Mouse (Mus musculus): ENCODE measurements at regions not wholly inside any gene's neighbourhood (a gene's known extent, or its start where the extent isn't known, plus 50 kb on each side); places are given as distances from the start of the nearest gene placed in this dataset.

DNA sequence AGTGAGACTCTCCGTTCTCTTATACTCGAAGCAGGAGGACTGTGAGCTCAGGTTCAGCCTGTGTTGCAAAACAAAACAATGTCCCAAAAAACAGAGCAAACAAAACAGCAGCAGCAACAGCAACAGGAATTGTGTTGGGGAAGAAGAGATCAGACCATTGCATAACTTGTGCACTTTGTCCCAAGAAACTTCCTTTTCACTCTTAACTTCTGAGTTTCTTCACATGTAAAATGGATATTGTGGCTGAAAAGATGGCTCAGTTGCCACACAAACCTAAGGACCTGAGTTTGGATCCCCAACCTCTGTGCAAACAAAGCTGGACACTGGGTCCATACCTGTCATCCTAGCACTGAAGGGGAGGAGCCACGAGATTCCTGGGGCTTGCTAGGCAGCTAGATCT lies 146.1 kb upstream of the Lyplal1 start:
- TF ChIP-seq CTCF (IDR thresholded peaks at IDR 0.05; ENCODE audit: borderline replicate concordance, insufficient read depth, low read length) (no peak), POLR2A (IDR thresholded peaks at IDR 0.05; ENCODE audit: low read depth, low read length) (no peak)
- H3K4me3 ChIP-seq (ENCODE audit: insufficient read depth, low read length) = no peak overlapping the region
- H3K27ac ChIP-seq (ENCODE audit: insufficient read depth, low read length) = no peak overlapping the region
- peaks cover 3% of the 10 kb centered on the region; the same call in 1 of the 2 replicates for H3K4me1 ChIP-seq (ENCODE audit: control insufficient read depth, insufficient read depth, low read length)

DNA sequence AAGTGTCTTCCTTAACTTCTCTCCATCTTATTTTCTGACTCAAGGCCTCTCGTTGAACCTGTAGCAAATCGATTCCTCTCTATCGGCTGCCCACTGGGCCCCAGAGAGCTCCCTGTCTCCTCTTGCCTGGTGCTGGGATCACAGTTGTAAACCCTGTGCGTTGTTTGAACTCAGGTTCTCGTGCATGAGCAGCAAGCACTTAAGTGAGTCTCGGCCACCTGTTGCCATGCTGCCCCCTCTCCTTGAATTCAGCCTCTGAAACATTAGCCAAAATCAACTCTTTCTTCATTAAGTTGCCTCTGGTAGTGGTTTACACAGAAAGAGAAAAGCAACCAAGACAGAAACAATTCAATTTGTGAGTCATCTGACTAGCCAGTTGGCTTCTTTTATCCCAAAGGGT lies 144.9 kb upstream of the Lyplal1 start:
- no peak for TF ChIP-seq CTCF (IDR thresholded peaks at IDR 0.05; ENCODE audit: borderline replicate concordance, insufficient read depth, low read length)
- no peak for TF ChIP-seq POLR2A (IDR thresholded peaks at IDR 0.05; ENCODE audit: low read depth, low read length)
- H3K4me3 ChIP-seq (ENCODE audit: insufficient read depth, low read length) = no peak overlapping the region
- H3K27ac ChIP-seq (ENCODE audit: insufficient read depth, low read length) = no peak overlapping the region
- peaks cover 3% of the 10 kb centered on the region; the same call in 1 of the 2 replicates for H3K4me1 ChIP-seq (ENCODE audit: control insufficient read depth, insufficient read depth, low read length)

GRCm38 (mm10) chr1:186261326-186261833 lies 144.3 kb upstream of the Lyplal1 start:
- TF ChIP-seq CTCF (IDR thresholded peaks at IDR 0.05; ENCODE audit: borderline replicate concordance, insufficient read depth, low read length) (no peak), POLR2A (IDR thresholded peaks at IDR 0.05; ENCODE audit: low read depth, low read length) (no peak)
- Histone ChIP-seq H3K4me3 (ENCODE audit: insufficient read depth, low read length) (no peak overlapping the region), H3K4me1 (ENCODE audit: control insufficient read depth, insufficient read depth, low read length) (peaks cover 3% of the 10 kb centered on the region; the same call in 1 of the 2 replicates), H3K27ac (ENCODE audit: insufficient read depth, low read length) (no peak overlapping the region)

- H3K4me3 ChIP-seq (ENCODE audit: insufficient read depth, low read length) = no peak overlapping the region
- no peaks in the 10 kb centered on the region for H3K4me1 ChIP-seq (ENCODE audit: control insufficient read depth, insufficient read depth, low read length)
- no peak overlapping the region for H3K27ac ChIP-seq (ENCODE audit: insufficient read depth, low read length)
- TF ChIP-seq POLR2A (IDR thresholded peaks at IDR 0.05; ENCODE audit: low read depth, low read length) (no peak), CTCF (IDR thresholded peaks at IDR 0.05; ENCODE audit: borderline replicate concordance, insufficient read depth, low read length) (no peak)
Observed at GRCm38 (mm10) chr1:186257611-186258010, 140.5 kb upstream of the Lyplal1 start.

- Histone ChIP-seq H3K4me1 (ENCODE audit: control insufficient read depth, insufficient read depth, low read length) (no peaks in the 10 kb centered on the region), H3K4me3 (ENCODE audit: insufficient read depth, low read length) (no peak overlapping the region), H3K27ac (ENCODE audit: insufficient read depth, low read length) (no peak overlapping the region)
- TF ChIP-seq POLR2A (IDR thresholded peaks at IDR 0.05; ENCODE audit: low read depth, low read length) (no peak), CTCF (IDR thresholded peaks at IDR 0.05; ENCODE audit: borderline replicate concordance, insufficient read depth, low read length) (no peak)
Observed at GRCm38 (mm10) chr1:186255476-186256080, 138.5 kb upstream of the Lyplal1 start.

- H3K27ac ChIP-seq (ENCODE audit: insufficient read depth, low read length) = no peak overlapping the region
- no peak for TF ChIP-seq CTCF (IDR thresholded peaks at IDR 0.05; ENCODE audit: borderline replicate concordance, insufficient read depth, low read length)
- TF ChIP-seq POLR2A (IDR thresholded peaks at IDR 0.05; ENCODE audit: low read depth, low read length) = no peak
- H3K4me3 ChIP-seq (ENCODE audit: insufficient read depth, low read length) = no peak overlapping the region
- H3K4me1 ChIP-seq (ENCODE audit: control insufficient read depth, insufficient read depth, low read length) = no peaks in the 10 kb centered on the region
Observed at GRCm38 (mm10) chr1:186254500-186254899, 137.4 kb upstream of the Lyplal1 start.

GRCm38 (mm10) chr1:186252551-186252950 lies 135.4 kb upstream of the Lyplal1 start:
- Histone ChIP-seq H3K27ac (ENCODE audit: insufficient read depth, low read length) (no peak overlapping the region), H3K4me3 (ENCODE audit: insufficient read depth, low read length) (no peak overlapping the region), H3K4me1 (ENCODE audit: control insufficient read depth, insufficient read depth, low read length) (no peaks in the 10 kb centered on the region)
- TF ChIP-seq POLR2A (IDR thresholded peaks at IDR 0.05; ENCODE audit: low read depth, low read length) (no peak), CTCF (IDR thresholded peaks at IDR 0.05; ENCODE audit: borderline replicate concordance, insufficient read depth, low read length) (no peak)

DNA sequence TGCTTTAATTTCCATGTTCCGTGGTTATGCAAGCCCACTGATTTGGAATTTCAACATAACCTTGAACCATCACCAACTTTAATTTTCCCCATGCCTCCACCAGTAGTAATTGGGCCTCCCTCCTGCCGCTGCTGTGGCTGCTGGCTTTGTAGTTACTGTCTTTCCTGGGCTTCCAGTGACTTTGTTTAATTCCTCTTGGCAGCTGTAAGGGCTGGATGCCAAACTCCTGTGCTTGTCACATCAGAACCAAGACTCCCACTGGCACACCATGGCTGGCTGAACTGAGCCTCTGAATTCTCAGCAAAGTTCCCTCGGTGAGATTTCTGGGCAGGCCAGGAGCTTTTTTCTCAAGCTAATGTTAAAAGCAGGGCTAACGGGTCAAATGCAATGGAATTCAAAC lies 133.2 kb upstream of the Lyplal1 start:
- TF ChIP-seq CTCF (IDR thresholded peaks at IDR 0.05; ENCODE audit: borderline replicate concordance, insufficient read depth, low read length) = no peak
- TF ChIP-seq POLR2A (IDR thresholded peaks at IDR 0.05; ENCODE audit: low read depth, low read length) = no peak
- no peak overlapping the region for H3K4me3 ChIP-seq (ENCODE audit: insufficient read depth, low read length)
- H3K27ac ChIP-seq (ENCODE audit: insufficient read depth, low read length) = no peak overlapping the region
- no peaks in the 10 kb centered on the region for H3K4me1 ChIP-seq (ENCODE audit: control insufficient read depth, insufficient read depth, low read length)

DNA sequence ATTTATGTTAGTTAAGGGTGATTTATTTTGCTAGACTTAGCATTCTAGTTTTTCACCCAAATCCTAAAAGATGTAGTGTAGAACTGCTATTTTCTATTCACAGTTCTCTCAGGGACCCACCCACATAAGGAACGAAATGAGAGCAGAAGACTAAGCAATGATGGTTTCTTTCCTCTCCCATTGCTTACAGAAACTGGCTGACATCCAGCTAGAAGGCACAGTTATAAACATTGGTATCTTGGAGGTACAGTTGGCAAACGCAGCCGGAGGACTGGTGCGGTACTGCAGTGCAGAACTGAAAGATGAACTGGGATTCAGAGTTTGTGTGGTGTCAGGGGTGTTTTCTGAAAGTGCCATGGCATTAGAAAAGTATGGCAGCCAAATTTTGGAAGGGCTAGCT lies 132.1 kb upstream of the Lyplal1 start:
- Histone ChIP-seq H3K4me3 (ENCODE audit: insufficient read depth, low read length) (no peak overlapping the region), H3K27ac (ENCODE audit: insufficient read depth, low read length) (no peak overlapping the region), H3K4me1 (ENCODE audit: control insufficient read depth, insufficient read depth, low read length) (no peaks in the 10 kb centered on the region)
- no peak for TF ChIP-seq CTCF (IDR thresholded peaks at IDR 0.05; ENCODE audit: borderline replicate concordance, insufficient read depth, low read length)
- no peak for TF ChIP-seq POLR2A (IDR thresholded peaks at IDR 0.05; ENCODE audit: low read depth, low read length)

DNA sequence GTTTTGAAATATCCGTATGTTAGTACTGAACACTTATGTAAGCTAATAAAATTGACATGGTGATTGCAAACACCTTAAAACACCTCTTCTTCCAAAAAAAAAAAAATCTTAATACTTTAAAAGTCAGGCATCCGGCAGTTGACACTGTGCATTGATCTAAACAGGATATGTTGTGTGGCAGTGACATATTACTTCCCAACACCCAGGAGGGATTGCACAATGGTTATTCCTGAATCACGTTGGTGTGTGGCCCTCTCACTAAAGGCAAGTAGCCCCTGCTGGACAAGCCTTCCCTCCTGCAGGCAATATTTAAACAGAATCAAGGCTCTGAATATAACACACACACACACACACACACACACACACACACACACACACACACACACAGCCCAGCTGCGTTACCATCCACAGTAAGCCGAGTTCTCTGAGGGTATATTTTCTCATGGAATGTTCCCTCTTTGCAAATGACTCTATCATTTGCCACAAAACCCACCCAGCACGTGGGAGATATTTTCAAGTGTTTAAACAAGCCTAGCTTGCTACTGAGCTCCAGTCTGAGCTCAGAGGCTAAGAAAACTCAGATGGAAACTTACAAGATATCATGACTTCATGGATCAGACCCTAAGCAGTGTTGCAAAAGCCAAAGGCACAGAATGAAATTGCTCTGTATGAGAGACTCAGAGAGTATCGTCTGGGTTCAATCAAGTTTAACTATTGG lies 128.8 kb upstream of the Lyplal1 start:
- TF ChIP-seq CTCF (IDR thresholded peaks at IDR 0.05; ENCODE audit: borderline replicate concordance, insufficient read depth, low read length) = no peak
- TF ChIP-seq POLR2A (IDR thresholded peaks at IDR 0.05; ENCODE audit: low read depth, low read length) = no peak
- Histone ChIP-seq H3K4me3 (ENCODE audit: insufficient read depth, low read length) (no peak overlapping the region), H3K27ac (ENCODE audit: insufficient read depth, low read length) (no peak overlapping the region), H3K4me1 (ENCODE audit: control insufficient read depth, insufficient read depth, low read length) (no peaks in the 10 kb centered on the region)

Measured in embryonic fibroblast, embryonic 13.5 days (primary cell).